Mouse (Mus musculus) skeletal muscle tissue, postnatal 0 days (tissue): ENCODE measurements around the gene Zdhhc21. TPM values are rescaled to one million over a fixed set of nuclear protein-coding genes. Genes with fewer than 3 reads are reported as not detected.

Source experiments
- polyA plus RNA-seq: library from polyadenylated mRNA; unstranded; fragments of >200 nt; fragmentation: Nextera tagmentation; extraction: Ambion mirVana; gene quantifications from 2 replicates; pipeline ENCODE4 v1.2.1, GENCODE M21; 2015

The Zdhhc21 gene
- 4.1 and 5.3 TPM in 2 replicates for polyA plus RNA-seq

DNA sequence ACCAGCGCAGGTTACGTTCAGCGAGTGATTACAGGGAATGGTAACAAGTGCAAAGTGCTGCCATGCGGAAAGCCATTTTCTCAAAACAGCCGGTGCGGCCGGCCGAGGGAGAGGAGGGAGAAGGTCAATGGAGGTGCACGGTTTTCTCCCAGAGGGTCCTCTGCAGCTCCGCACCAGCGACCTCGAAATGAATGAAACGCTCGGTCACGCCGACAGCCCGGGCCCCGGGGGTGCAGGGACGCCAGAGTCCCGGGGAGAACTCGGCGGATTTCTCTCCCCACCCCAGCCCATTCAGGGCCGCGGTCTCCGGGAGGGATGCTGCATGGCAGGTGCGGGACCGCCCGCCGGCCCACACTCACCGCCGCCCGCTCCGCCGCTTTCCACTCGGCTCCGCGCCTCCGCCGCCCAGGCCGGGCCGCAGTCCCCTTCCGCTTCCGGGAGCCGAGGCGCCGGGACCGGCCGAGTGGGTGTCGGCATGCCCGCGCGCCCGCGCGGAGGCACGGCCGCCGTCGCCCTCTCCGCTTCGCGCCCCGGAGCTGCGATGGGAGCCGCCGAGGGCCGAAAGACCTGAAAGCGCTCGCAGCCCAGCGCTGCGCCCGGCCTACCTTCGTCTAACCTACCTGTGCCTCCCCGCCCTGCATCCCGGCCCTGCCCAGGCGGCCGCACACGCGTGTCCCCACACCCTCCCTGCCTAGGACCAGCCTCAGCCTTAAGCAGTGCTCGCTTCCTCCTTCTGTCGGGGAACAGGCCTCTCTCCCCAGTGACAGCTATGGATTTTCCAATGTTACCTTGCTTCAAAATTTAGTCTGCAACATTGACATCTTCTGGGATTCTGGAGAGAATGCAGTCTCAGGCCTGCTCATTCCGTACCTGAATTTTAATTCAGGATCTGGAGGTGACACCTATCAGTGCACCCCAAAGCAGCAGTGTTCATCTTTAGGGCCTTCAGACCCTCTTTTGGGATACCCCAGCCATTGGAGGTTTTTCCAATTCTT lies at the start of gene Zdhhc21:
Zdhhc21 (minus strand) TSS at position 828 of the 995 bp plus-strand sequence.

DNA sequence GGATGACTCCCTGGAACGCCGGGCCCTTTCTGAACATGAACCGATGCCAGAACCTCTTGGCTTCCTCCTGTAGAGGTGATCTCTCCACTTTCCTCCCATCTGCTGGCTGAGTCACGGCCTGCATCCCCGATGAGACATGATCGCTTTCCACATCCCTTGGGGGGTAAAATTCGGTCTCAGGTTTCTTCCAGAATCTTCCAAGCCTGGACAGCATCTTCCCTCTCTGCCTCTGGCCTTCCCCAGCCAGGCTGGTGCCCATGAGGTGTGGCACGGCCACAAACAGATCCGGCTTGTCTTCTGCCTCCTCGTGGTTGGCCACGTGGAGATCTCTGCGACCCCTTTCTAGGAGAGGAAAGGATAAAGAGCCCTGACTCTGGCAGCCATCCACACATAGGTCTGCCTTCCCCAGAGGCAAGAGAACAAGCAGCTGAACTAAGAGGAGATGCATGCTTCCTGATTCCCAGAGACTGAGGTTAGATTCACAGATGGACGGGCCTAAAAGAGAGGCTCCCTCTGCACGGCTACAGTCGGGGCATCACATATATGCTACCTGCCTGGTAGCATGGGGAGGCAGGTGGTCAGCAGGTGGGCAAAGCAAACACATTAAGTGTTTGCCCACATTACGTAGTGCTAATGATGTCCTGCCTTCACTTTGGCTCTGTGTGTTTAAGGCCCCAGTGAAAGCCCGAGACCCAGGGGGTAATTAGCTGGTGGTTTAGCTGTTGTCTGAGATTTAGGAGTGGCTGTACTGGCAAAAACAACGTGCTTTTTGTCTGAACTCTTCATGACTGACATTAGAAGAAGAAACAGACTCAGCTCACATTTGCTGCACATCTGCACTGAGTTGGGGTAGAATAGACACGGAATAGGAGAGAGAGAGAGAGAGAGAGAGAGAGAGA lies 25.1 kb upstream of the Zdhhc21 start, which contains the start of gene Cer1:
Cer1 (minus strand) TSS at position 513 of the 899 bp plus-strand sequence.

Other genes with a start within 250 kb of the Zdhhc21 start
- gene Nfib, start 154.2 kb downstream of the Zdhhc21 start, polyA plus RNA-seq: 44.9 and 46.8 TPM in 2 replicates
- 0.13 and 0.24 TPM in 2 replicates for gene Cer1, start 25.2 kb upstream of the Zdhhc21 start, polyA plus RNA-seq
- 1.3 and 1.4 TPM in 2 replicates for gene Frem1, start 192.4 kb upstream of the Zdhhc21 start, polyA plus RNA-seq